Mouse (Mus musculus): ENCODE results near the gene Gucy2g.

DNA sequence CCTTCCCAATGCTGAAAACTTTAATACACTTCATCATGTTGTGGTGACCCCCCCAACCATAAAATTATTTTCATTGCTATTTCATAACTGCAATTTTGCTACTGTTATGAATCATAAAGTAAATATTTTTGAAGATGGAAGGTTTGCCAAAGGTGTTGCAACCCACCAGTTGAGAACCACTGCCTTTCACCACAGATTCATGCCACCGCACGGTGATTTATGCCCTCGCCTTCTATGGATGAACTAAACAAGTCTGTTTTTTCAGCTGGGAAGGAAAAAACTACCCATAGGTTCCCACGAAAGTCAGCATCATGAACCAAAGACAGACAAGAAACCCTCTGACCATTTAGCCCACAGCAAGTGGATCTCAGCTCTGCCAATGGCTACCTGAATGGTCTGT is 24.2 kb downstream of the Gucy2g start:
- TF ChIP-seq CTCF (IDR thresholded peaks at IDR 0.05; ENCODE audit: insufficient read depth, low read length) (no peak), POLR2A (IDR thresholded peaks at IDR 0.05; ENCODE audit: borderline replicate concordance, extremely low read depth, low read depth, low read length) (no peak)

Measured in lung, adult 2 months (tissue).